Mouse (Mus musculus) neutrophil, adult 5-6 weeks (primary cell): Measurements from ENCODE around the gene Col4a2. TPM values are rescaled to one million over a fixed set of nuclear protein-coding genes. Genes with fewer than 3 reads are reported as not detected.

Experiments
- ATAC-seq: fragments of 151-379, 151-347 bp; 2 replicates; pipeline ENCODE4 v1.8.0; 2017; ENCODE audit warnings: mild to moderate bottlenecking, moderate TSS enrichment; ENCODE audit not compliant: insufficient number of reproducible peaks, poor library complexity, low FRiP score, severe bottlenecking; ENCODE audit errors: extremely low read depth
- total RNA-seq: library from RNA; stranded (forward); fragments of 200-1000 nt; gene quantifications from 2 replicates; pipeline ENCODE4 v1.2.3, GENCODE M21; 2017

Gene Col4a2
- total RNA-seq, 1 experiment from 2014 or later = not detected

- ATAC-seq = no peak
Measured at GRCm38 (mm10) chr8:11373643-11374325, 61.2 kb downstream of the Col4a2 start.

- no peak for ATAC-seq
Measured at GRCm38 (mm10) chr8:11374326-11375076, 61.9 kb downstream of the Col4a2 start.

GRCm38 (mm10) chr8:11375749-11376438 lies 63.3 kb downstream of the Col4a2 start:
- no peak for ATAC-seq

- ATAC-seq = no peak
Measured at GRCm38 (mm10) chr8:11377391-11378210, 65.0 kb downstream of the Col4a2 start.

GRCm38 (mm10) chr8:11379590-11379989 lies 67.0 kb downstream of the Col4a2 start:
- ATAC-seq = no peak

GRCm38 (mm10) chr8:11381544-11381943 lies 68.9 kb downstream of the Col4a2 start:
- no peak for ATAC-seq

GRCm38 (mm10) chr8:11382059-11382810 lies 69.6 kb downstream of the Col4a2 start:
- no peak for ATAC-seq

GRCm38 (mm10) chr8:11382933-11383332 lies 70.3 kb downstream of the Col4a2 start:
- no peak for ATAC-seq

- ATAC-seq = no peak
Measured at GRCm38 (mm10) chr8:11383379-11383778, 70.8 kb downstream of the Col4a2 start.

GRCm38 (mm10) chr8:11384841-11385240 lies 72.2 kb downstream of the Col4a2 start:
- ATAC-seq = no peak

GRCm38 (mm10) chr8:11385272-11385905 lies 72.8 kb downstream of the Col4a2 start:
- ATAC-seq = no peak

GRCm38 (mm10) chr8:11387282-11387681 lies 74.7 kb downstream of the Col4a2 start:
- no peak for ATAC-seq

- ATAC-seq = no peak
Measured at GRCm38 (mm10) chr8:11389275-11390050, 76.9 kb downstream of the Col4a2 start.

GRCm38 (mm10) chr8:11392739-11393138 lies 80.1 kb downstream of the Col4a2 start:
- ATAC-seq = no peak

- no peak for ATAC-seq
Measured at GRCm38 (mm10) chr8:11393161-11393560, 80.6 kb downstream of the Col4a2 start.

GRCm38 (mm10) chr8:11393607-11394006 lies 81.0 kb downstream of the Col4a2 start:
- ATAC-seq = no peak

- ATAC-seq = no peak
Measured at GRCm38 (mm10) chr8:11394773-11395172, 82.2 kb downstream of the Col4a2 start.
